Mouse (Mus musculus) heart, embryonic 14.5 days (tissue): ENCODE results near the gene Bcl2. TPM values are rescaled to one million over a fixed set of nuclear protein-coding genes. Genes with fewer than 3 reads are reported as not detected.
A peak's percentile ranks its signal among the peaks of the same experiment; 100 is the strongest.

Experiments
- ATAC-seq: fragments of 200-750 bp; cut with Nextera tagmentation; 2 replicates; pipeline ENCODE4 v1.8.0; 2017; ENCODE audit warnings: low read depth, moderate TSS enrichment; ENCODE audit not compliant: insufficient number of reproducible peaks, insufficient read depth, low FRiP score
- H3K27ac ChIP-seq, 2 experiments: fragments of 200-500 bp in 1 of 2; fragments of 300-500 bp in 1 of 2; sonication (generic) in 1 of 2; replicated peaks in 1 of 2; 2 replicates each; pipeline ENCODE4 v1.5.1; 2012 to 2014; ENCODE audit warnings: low read depth in 2 of 2, low read length in 2 of 2, control low read depth in 1 of 2, mild to moderate bottlenecking in 1 of 2, mixed read lengths in 1 of 2; ENCODE audit not compliant: control insufficient read depth in 1 of 2, insufficient read depth in 1 of 2
- H3K27me3 ChIP-seq: fragments of 300-500 bp; sonication (generic); 2 replicates; pipeline ENCODE4 v1.6.1; 2014; ENCODE audit warnings: mild to moderate bottlenecking, low read length, control low read depth; ENCODE audit not compliant: control insufficient read depth, insufficient read depth
- H3K36me3 ChIP-seq: fragments of 300-500 bp; sonication (generic); 2 replicates; pipeline ENCODE4 v1.6.1; 2014; ENCODE audit warnings: mild to moderate bottlenecking, control low read depth, low read length, mixed read lengths; ENCODE audit not compliant: control insufficient read depth, insufficient read depth
- H3K4me1 ChIP-seq, 2 experiments: fragments of 200-500 bp in 1 of 2; fragments of 300-500 bp in 1 of 2; sonication (generic) in 1 of 2; 2 replicates each; pipeline ENCODE4 v1.6.1; 2012 to 2014; ENCODE audit warnings: low read length in 2 of 2, control low read depth in 1 of 2, mixed read lengths in 1 of 2; ENCODE audit not compliant: control insufficient read depth in 2 of 2, insufficient read depth in 2 of 2
- H3K4me2 ChIP-seq: fragments of 300-500 bp; sonication (generic); 2 replicates; pipeline ENCODE4 v1.6.1; 2014; ENCODE audit warnings: mild to moderate bottlenecking, low read length
- H3K4me3 ChIP-seq, 2 experiments: fragments of 200-500 bp in 1 of 2; fragments of 300-500 bp in 1 of 2; sonication (generic) in 1 of 2; 2 replicates each; pipeline ENCODE4 v1.5.1; 2012 to 2014; ENCODE audit warnings: low read length in 2 of 2, mild to moderate bottlenecking in 2 of 2, control low read depth in 1 of 2, low read depth in 1 of 2, moderate library complexity in 1 of 2; ENCODE audit not compliant: control insufficient read depth in 1 of 2, insufficient read depth in 1 of 2
- H3K9ac ChIP-seq: fragments of 300-500 bp; sonication (generic); 2 replicates; pipeline ENCODE4 v1.6.1; 2014; ENCODE audit warnings: mild to moderate bottlenecking, low read length
- H3K9me3 ChIP-seq: fragments of 300-500 bp; sonication (generic); 2 replicates; pipeline ENCODE4 v1.6.1; 2016; ENCODE audit warnings: low read length, control low read depth; ENCODE audit not compliant: control insufficient read depth
- WGBS: fragments of 180-500 bp; shearing (Covaris S2); extraction: QIAGEN DNeasy Blood & Tissue Kit; methylation state at CpG from one replicate; pipeline ENCODE4 v1.1.7; 2014; 5-methylcytosine and 5-hydroxymethylcytosine counted together
- polyA plus RNA-seq: library from polyadenylated mRNA; unstranded; fragments of >200 nt; fragmentation: Nextera tagmentation; extraction: Ambion mirVana; gene quantifications from 2 replicates; pipeline ENCODE4 v1.2.1, GENCODE M21; 2014

Bcl2 gene
- polyA plus RNA-seq, 1 experiment from 2014 or later: 6.2 TPM

- ATAC-seq: no peak
- Histone ChIP-seq H3K4me2 (no peak overlapping the region), H3K9ac (no peak overlapping the region), H3K4me1 (peaks cover 8 to 11% of the 10 kb centered on the region in 2 experiments), H3K36me3 (no peaks in the 10 kb centered on the region), H3K27ac (no peak overlapping the region), H3K27me3 (no peaks in the 10 kb centered on the region), H3K9me3 (no peaks in the 10 kb centered on the region), H3K4me3 (no peak overlapping the region)
- 79% methylated on average over 5 of the region's 5 CpGs for WGBS
Observed at GRCm38 (mm10) chr1:106567506-106567905, 146.6 kb downstream of the Bcl2 start.

- Histone ChIP-seq H3K36me3 (no peaks in the 10 kb centered on the region), H3K9me3 (no peaks in the 10 kb centered on the region), H3K27ac (no peak overlapping the region), H3K4me1 (peaks cover 10 to 14% of the 10 kb centered on the region in 2 experiments), H3K4me3 (no peak overlapping the region), H3K27me3 (no peaks in the 10 kb centered on the region), H3K4me2 (no peak overlapping the region), H3K9ac (no peak overlapping the region)
- ATAC-seq: no peak
- 86% methylated on average over 6 of the region's 6 CpGs for WGBS
Observed at GRCm38 (mm10) chr1:106566120-106567086, 147.7 kb downstream of the Bcl2 start.

GRCm38 (mm10) chr1:106565238-106565637 is 148.8 kb downstream of the Bcl2 start:
- no peak for ATAC-seq
- Histone ChIP-seq H3K27me3 (no peaks in the 10 kb centered on the region), H3K36me3 (no peaks in the 10 kb centered on the region), H3K27ac (no peak overlapping the region), H3K4me2 (no peak overlapping the region), H3K4me3 (no peak overlapping the region), H3K9me3 (no peaks in the 10 kb centered on the region), H3K9ac (no peak overlapping the region), H3K4me1 (peaks cover 14 to 24% of the 10 kb centered on the region in 2 experiments)
- WGBS: 84% methylated on average over 4 of the region's 4 CpGs

DNA sequence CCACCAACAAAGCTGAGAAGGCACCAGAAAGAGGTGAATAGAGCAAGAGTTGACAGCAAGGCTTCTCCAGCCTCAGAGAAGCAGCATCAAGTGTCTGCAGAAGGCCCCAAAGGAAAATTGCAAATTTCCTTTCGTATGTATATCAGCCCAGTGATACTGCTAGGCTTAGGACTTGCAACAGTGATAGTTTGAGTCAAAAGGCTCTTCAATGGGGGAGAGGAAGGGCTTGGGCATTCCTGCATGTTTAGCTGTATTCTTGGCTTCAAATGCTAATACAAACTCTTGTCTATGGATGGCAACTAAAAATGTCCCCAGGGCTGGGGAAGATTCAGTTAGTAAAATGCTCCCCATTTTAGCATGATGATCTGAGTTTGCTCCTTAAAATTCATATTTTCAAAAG is 149.6 kb downstream of the Bcl2 start:
- 63% methylated on average over 1 of the region's 1 CpGs for WGBS
- ATAC-seq: no peak
- no peaks in the 10 kb centered on the region for H3K27me3 ChIP-seq
- no peak overlapping the region for H3K9ac ChIP-seq
- no peaks in the 10 kb centered on the region for H3K36me3 ChIP-seq
- H3K27ac ChIP-seq: no peak overlapping the region
- H3K9me3 ChIP-seq: no peaks in the 10 kb centered on the region
- H3K4me2 ChIP-seq: no peak overlapping the region
- no peak overlapping the region for H3K4me3 ChIP-seq
- H3K4me1 ChIP-seq: peaks cover 11 to 22% of the 10 kb centered on the region in 2 experiments

DNA sequence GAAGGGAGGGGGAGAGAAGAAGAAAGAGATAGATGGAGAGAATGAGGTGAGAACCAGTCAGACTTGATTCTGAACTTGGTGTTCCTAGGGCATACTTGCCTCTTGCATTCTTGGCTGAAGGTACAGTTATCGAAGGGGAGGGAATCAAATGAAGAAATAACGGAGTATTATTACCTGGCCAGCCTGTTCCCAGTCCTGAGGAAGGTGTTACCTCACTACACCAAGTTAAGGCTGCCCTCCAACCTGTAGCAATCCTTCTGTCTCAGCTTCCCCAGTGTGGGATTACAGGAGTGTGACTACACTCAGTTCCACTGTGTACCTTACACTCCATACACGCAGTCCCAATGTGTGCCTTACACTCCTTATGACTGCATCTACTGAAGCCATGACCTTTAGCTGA is 151.3 kb downstream of the Bcl2 start:
- ATAC-seq: no peak
- no peaks in the 10 kb centered on the region for H3K36me3 ChIP-seq
- H3K27me3 ChIP-seq: no peaks in the 10 kb centered on the region
- H3K4me1 ChIP-seq: peaks cover 11 to 19% of the 10 kb centered on the region in 2 experiments
- H3K9ac ChIP-seq: no peak overlapping the region
- H3K27ac ChIP-seq: no peak overlapping the region
- no peak overlapping the region for H3K4me2 ChIP-seq
- no peak overlapping the region for H3K4me3 ChIP-seq
- 93% methylated on average over 3 of the region's 3 CpGs for WGBS
- H3K9me3 ChIP-seq: no peaks in the 10 kb centered on the region

- Histone ChIP-seq H3K4me3 (no peak overlapping the region), H3K9ac (no peak overlapping the region), H3K27ac (no peak overlapping the region), H3K9me3 (no peaks in the 10 kb centered on the region), H3K36me3 (no peaks in the 10 kb centered on the region), H3K4me1 (peaks cover 11 to 19% of the 10 kb centered on the region in 2 experiments), H3K4me2 (no peak overlapping the region), H3K27me3 (no peaks in the 10 kb centered on the region)
- no peak; the same call in 1 of the 2 replicates for ATAC-seq
- 57% methylated on average over 11 of the region's 11 CpGs for WGBS
Observed at GRCm38 (mm10) chr1:106561085-106561760, 152.9 kb downstream of the Bcl2 start.

DNA sequence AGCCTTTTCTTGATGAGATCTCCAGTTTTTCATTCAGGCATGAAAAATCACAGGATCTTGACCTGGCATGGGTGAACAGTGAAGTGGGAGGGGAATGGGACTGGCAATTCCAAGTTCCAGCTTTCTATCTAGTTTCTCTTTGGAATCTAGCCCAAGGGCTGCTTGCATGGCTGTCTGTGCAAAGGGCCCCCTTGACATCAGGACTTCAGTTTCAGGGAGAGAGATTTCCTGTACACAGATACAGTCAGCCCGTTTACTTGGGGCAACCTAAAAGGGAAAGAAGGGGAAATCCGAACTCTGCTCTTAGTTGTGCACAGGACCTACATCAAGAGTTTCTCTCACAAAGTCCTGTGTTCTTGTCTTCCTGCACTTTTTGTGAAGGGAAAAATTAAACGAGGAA is 154.0 kb downstream of the Bcl2 start:
- H3K4me2 ChIP-seq: no peak overlapping the region
- H3K27me3 ChIP-seq: no peaks in the 10 kb centered on the region
- no peaks in the 10 kb centered on the region for H3K36me3 ChIP-seq
- H3K4me3 ChIP-seq: no peak overlapping the region
- no peak overlapping the region for H3K9ac ChIP-seq
- no peaks in the 10 kb centered on the region for H3K9me3 ChIP-seq
- peaks cover 17 to 26% of the 10 kb centered on the region in 2 experiments for H3K4me1 ChIP-seq
- peak overlapping the region in 1 of 2 experiments; percentile 24; a peak in 1 of 4 replicates for H3K27ac ChIP-seq
- 35% methylated on average over 3 of the region's 3 CpGs for WGBS
- no peak for ATAC-seq
